Mouse (Mus musculus) C2C12 (cell line): ENCODE measurements around the gene 6430548M08Rik. TPM values are rescaled to one million over a fixed set of nuclear protein-coding genes. Genes with fewer than 3 reads are reported as not detected.

Experiments used
- H3K27me3 ChIP-seq: one replicate; pipeline ENCODE4 v1.6.1; 2011; ENCODE audit not compliant: control insufficient read depth, insufficient read depth, insufficient read length
- H3K36me3 ChIP-seq: one replicate; pipeline ENCODE4 v1.6.1; 2011; ENCODE audit not compliant: control insufficient read depth, insufficient read depth
- H3K4me3 ChIP-seq: one replicate; pipeline ENCODE4 v1.5.1; 2011; ENCODE audit warnings: mild to moderate bottlenecking, control low read depth; ENCODE audit not compliant: poor library complexity, insufficient read depth, severe bottlenecking
- H3K79me2 ChIP-seq: one replicate; pipeline ENCODE4 v1.6.1; 2011; ENCODE audit not compliant: control insufficient read depth, insufficient read depth
- H3K79me3 ChIP-seq: one replicate; pipeline ENCODE4 v1.6.1; 2011; ENCODE audit warnings: low read depth, control low read depth
- H3ac ChIP-seq: one replicate; pipeline ENCODE3; 2011; ENCODE audit warnings: low read depth; ENCODE audit not compliant: control insufficient read depth, insufficient read length
- CEBPB ChIP-seq: IDR thresholded peaks from one replicate; pipeline ENCODE4 v1.6.1; 2011; ENCODE audit warnings: low read depth, mild to moderate bottlenecking, control low read depth, moderate library complexity
- CTCF ChIP-seq: IDR thresholded peaks from one replicate; pipeline ENCODE4 v1.5.1; 2011; ENCODE audit not compliant: control insufficient read depth, insufficient read depth, insufficient read length
- FOSL1 ChIP-seq: IDR thresholded peaks from one replicate; pipeline ENCODE4 v1.8.0; 2011; ENCODE audit warnings: mild to moderate bottlenecking, low read length; ENCODE audit not compliant: poor library complexity, insufficient read depth, severe bottlenecking
- MAX ChIP-seq: IDR thresholded peaks from one replicate; pipeline ENCODE4 v1.6.1; 2011; ENCODE audit warnings: mild to moderate bottlenecking, control low read depth
- MYOD1 ChIP-seq: IDR thresholded peaks from one replicate; pipeline ENCODE4 v1.6.1; 2011; ENCODE audit warnings: low read depth; ENCODE audit not compliant: control insufficient read depth, insufficient read length
- MYOG ChIP-seq: IDR thresholded peaks from one replicate; pipeline ENCODE4 v1.6.1; 2011; ENCODE audit not compliant: control insufficient read depth, insufficient read length; ENCODE audit errors: extremely low read depth
- USF1 ChIP-seq: IDR thresholded peaks from one replicate; pipeline ENCODE4 v1.6.1; 2011; ENCODE audit warnings: low read depth, mild to moderate bottlenecking, control low read depth, moderate library complexity
- polyA plus RNA-seq: library from polyadenylated mRNA; unstranded; fragments of >200 nt; fragmentation: generic; extraction: Trizol; gene quantifications from one replicate; pipeline ENCODE4 v1.2.1, GENCODE M21; 2012; ENCODE audit warnings: missing spikeins

6430548M08Rik gene
- polyA plus RNA-seq, 1 experiment: 3.5 TPM

DNA sequence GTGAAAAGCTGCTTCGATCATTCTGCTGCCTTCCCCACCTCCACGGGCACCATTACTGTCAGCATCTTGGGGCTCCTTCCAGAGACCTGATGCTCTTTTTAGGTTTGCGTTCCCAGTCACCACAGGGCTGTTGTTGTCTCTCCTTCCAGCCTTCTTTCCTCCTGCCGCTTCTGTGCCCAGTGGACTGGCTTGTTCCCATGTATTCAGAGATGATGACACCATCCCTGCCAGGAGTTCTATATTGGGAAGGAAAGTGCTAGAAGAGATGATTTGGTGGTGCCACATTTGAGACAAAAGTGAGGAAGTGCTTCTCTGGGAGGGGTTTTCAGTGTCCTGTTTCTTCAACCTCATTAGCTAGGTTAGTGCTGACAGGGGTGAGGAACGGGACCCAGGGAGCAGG is 4.9 kb downstream of the 6430548M08Rik start:
- Histone ChIP-seq H3K79me3 (no peaks in the 10 kb centered on the region), H3K36me3 (no peaks in the 10 kb centered on the region), H3K27me3 (no peaks in the 10 kb centered on the region), H3K79me2 (no peaks in the 10 kb centered on the region), H3K4me3 (no peak overlapping the region), H3ac (no peak overlapping the region)
- TF ChIP-seq MAX: no peak
- no peak for TF ChIP-seq MYOG
- no peak for TF ChIP-seq FOSL1
- TF ChIP-seq CEBPB: no peak
- TF ChIP-seq USF1: no peak
- TF ChIP-seq CTCF: no peak
- no peak for TF ChIP-seq MYOD1

DNA sequence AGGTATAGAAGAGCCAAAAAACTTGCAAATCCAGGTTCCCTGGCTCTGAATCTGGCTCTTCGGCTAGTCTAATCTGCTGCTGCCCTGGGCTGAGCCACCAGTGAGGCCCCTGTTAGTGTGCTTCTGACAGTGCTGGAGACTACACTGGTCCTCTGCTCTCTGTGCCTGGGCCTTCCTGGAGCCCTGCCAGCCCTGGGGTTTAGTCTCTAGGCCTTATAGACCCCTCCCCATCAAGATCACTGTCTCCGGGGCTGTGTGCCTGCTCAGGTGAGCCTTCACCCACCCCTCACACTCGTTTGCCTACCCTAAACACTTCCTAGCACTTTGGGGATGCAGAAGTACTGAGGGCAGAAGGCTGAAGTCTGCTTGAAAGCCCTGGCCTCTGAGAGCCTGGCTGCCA is 5.5 kb downstream of the 6430548M08Rik start:
- Histone ChIP-seq H3K79me3 (no peaks in the 10 kb centered on the region), H3ac (no peak overlapping the region), H3K79me2 (no peaks in the 10 kb centered on the region), H3K27me3 (no peaks in the 10 kb centered on the region), H3K4me3 (no peak overlapping the region), H3K36me3 (no peaks in the 10 kb centered on the region)
- TF ChIP-seq FOSL1 (no peak), MAX (no peak), USF1 (no peak), MYOD1 (no peak), CEBPB (no peak), MYOG (no peak), CTCF (no peak)

DNA sequence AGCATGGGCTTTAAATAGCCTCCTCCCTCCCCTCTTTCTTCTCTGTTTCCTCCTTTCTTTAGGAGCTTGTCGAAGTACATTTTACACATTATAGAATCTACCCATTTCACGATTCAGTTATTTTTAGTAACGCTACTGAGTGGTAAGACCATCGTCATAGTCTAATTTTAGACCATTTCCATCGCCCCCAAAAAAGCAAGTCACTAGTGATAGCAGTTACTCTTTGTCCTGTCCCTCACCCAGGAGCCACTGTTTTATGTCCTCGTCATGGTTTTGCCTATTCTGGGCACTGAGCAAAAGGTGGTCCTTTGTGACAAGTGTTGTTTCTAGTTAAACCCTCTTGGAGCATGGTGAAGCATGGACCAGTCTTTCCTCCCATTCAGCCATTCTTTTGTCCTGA is 6.0 kb downstream of the 6430548M08Rik start:
- no peak for TF ChIP-seq CTCF
- TF ChIP-seq MYOD1: no peak
- no peak for TF ChIP-seq FOSL1
- TF ChIP-seq MYOG: no peak
- no peak for TF ChIP-seq CEBPB
- TF ChIP-seq MAX: no peak
- no peak for TF ChIP-seq USF1
- H3K4me3 ChIP-seq: no peak overlapping the region
- H3K27me3 ChIP-seq: no peaks in the 10 kb centered on the region

DNA sequence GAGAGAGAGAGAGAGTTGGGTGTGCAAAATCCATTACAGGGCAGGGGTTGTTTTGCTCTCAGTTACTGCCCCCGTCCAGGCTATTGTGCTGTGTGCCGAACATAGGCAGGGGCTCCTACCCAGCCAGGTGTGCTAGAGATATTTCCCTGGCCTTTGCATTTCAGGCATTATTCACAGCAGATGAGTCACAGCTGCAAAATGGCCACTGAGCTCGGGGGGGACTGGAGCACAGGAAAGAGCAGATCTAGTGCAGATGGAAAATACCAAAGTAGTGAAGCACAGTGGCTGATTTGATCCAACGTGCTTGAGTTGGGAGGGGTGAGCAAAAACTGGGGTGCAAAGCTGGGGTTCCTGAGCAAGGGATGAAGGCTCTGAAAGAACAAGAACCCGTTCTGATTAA is 7.0 kb downstream of the 6430548M08Rik start:
- Histone ChIP-seq H3K27me3 (no peaks in the 10 kb centered on the region), H3ac (no peak overlapping the region), H3K36me3 (no peaks in the 10 kb centered on the region), H3K4me3 (no peak overlapping the region), H3K79me2 (no peaks in the 10 kb centered on the region), H3K79me3 (no peaks in the 10 kb centered on the region)
- TF ChIP-seq CEBPB (no peak), MAX (no peak), MYOG (no peak), USF1 (no peak), MYOD1 (no peak), FOSL1 (no peak), CTCF (no peak)

More for the DNA sequence above, 6.0 kb downstream of the 6430548M08Rik start:
- Histone ChIP-seq H3ac (no peak overlapping the region), H3K79me2 (no peaks in the 10 kb centered on the region), H3K36me3 (no peaks in the 10 kb centered on the region), H3K79me3 (no peaks in the 10 kb centered on the region)

DNA sequence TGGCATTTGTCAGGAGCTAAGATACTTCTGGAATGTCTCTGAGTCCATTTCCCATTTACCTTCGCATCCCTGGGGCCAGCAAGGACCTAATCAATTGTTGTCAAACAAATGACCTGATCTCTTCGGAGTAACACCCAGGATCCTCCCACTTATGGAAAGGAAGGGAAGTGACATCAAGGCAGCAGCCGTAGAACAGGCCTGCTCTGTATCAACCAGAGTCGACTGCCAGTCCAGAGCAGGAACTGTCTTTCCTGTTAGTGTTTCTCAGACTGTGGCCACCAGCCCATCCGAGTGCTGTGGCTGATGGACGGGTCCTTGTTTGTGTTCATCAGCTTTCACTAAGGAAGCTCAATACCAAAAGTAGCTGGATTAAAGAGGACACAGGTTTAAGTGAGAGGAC is 10.3 kb downstream of the 6430548M08Rik start:
- Histone ChIP-seq H3K79me3 (no peaks in the 10 kb centered on the region), H3K4me3 (no peak overlapping the region), H3K79me2 (no peaks in the 10 kb centered on the region), H3K36me3 (no peaks in the 10 kb centered on the region), H3K27me3 (no peaks in the 10 kb centered on the region), H3ac (no peak overlapping the region)
- no peak for TF ChIP-seq USF1
- TF ChIP-seq MYOD1: no peak
- no peak for TF ChIP-seq MAX
- TF ChIP-seq FOSL1: no peak
- TF ChIP-seq MYOG: no peak
- no peak for TF ChIP-seq CEBPB
- TF ChIP-seq CTCF: no peak

DNA sequence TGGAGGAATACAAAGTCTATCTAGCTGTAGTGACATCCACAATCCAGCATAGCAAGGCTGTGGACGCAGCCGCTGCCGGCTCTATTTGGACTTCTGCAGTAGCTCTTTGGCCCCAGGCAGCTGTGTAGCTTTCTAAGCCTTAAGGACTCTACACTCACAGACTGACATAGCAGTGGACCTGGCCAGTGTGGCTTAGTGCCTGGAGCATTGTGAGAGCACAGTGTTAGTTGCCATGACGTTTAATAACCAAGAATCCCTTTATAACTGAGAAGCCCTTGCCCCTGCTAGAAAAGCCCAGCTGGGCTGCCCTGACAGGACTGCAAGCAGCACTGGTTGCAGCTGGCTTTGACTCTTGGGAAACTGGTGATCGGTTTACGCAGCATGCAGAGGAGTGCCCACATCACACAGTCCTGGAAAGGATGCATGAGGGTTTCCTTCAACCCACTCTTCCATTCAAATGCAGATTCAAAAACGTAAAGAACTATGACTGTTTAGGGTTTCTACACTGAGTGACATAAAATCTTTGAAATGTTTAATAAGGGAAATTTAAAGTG is 11.0 kb downstream of the 6430548M08Rik start:
- no peak for TF ChIP-seq FOSL1
- TF ChIP-seq CEBPB: no peak
- no peak for TF ChIP-seq MAX
- TF ChIP-seq USF1: no peak
- no peak for TF ChIP-seq MYOD1
- TF ChIP-seq CTCF: no peak
- Histone ChIP-seq H3ac (no peak overlapping the region), H3K79me2 (no peaks in the 10 kb centered on the region), H3K4me3 (no peak overlapping the region), H3K27me3 (no peaks in the 10 kb centered on the region), H3K79me3 (no peaks in the 10 kb centered on the region), H3K36me3 (no peaks in the 10 kb centered on the region)
